Mouse (Mus musculus): ENCODE measurements at regions not wholly inside any gene's neighbourhood (a gene's known extent, or its start where the extent isn't known, plus 50 kb on each side); places are given as distances from the start of the nearest gene placed in this dataset.

GRCm38 (mm10) chr8:77979106-77979505, 234.0 kb upstream of the Ttc29 start:
- WGBS, result 66% methylated on average over 2 of the region's 2 CpGs
- ATAC-seq (replicated peaks; ENCODE audit: insufficient number of reproducible peaks, low FRiP score, low TSS enrichment, low read depth), result no peak

GRCm38 (mm10) chr8:77980701-77981100, 232.4 kb upstream of the Ttc29 start:
- H3K27me3 ChIP-seq (ENCODE audit: control insufficient read depth, insufficient read depth, low read length), result no peaks in the 10 kb centered on the region
- H3K4me3 ChIP-seq (ENCODE audit: low read depth, low read length), result no peak overlapping the region
- H3K9ac ChIP-seq (replicated peaks; ENCODE audit: low read length), result no peak overlapping the region
- no peak overlapping the region for H3K27ac ChIP-seq (replicated peaks; ENCODE audit: low read depth, low read length)
- no peaks in the 10 kb centered on the region for H3K9me3 ChIP-seq (replicated peaks; ENCODE audit: control insufficient read depth, low read length)
- ATAC-seq (replicated peaks; ENCODE audit: insufficient number of reproducible peaks, low FRiP score, low TSS enrichment, low read depth) (no peak), DNase-seq (ENCODE audit: low spot score) (no peak)
- 80% methylated on average over 3 of the region's 3 CpGs for WGBS
- H3K4me1 ChIP-seq (ENCODE audit: control insufficient read depth, insufficient read depth, low read length), result no peaks in the 10 kb centered on the region
- H3K36me3 ChIP-seq (replicated peaks; ENCODE audit: control insufficient read depth, insufficient read depth, low read depth, low read length), result no peaks in the 10 kb centered on the region
- no peak overlapping the region for H3K4me2 ChIP-seq (ENCODE audit: low read depth, low read length)

More at GRCm38 (mm10) chr8:77979106-77979505, 234.0 kb upstream of the Ttc29 start:
- Histone ChIP-seq H3K9ac (replicated peaks; ENCODE audit: low read length) (no peak overlapping the region), H3K9me3 (replicated peaks; ENCODE audit: control insufficient read depth, low read length) (no peaks in the 10 kb centered on the region), H3K27me3 (ENCODE audit: control insufficient read depth, insufficient read depth, low read length) (no peaks in the 10 kb centered on the region), H3K36me3 (replicated peaks; ENCODE audit: control insufficient read depth, insufficient read depth, low read depth, low read length) (no peaks in the 10 kb centered on the region), H3K4me2 (ENCODE audit: low read depth, low read length) (no peak overlapping the region), H3K4me1 (ENCODE audit: control insufficient read depth, insufficient read depth, low read length) (no peaks in the 10 kb centered on the region), H3K4me3 (ENCODE audit: low read depth, low read length) (no peak overlapping the region), H3K27ac (replicated peaks; ENCODE audit: low read depth, low read length) (no peak overlapping the region)
- no peak for DNase-seq (ENCODE audit: low spot score)

- WGBS, result 83% methylated on average over 3 of the region's 3 CpGs
Measured at GRCm38 (mm10) chr8:77982031-77982430, 231.1 kb upstream of the Ttc29 start.

GRCm38 (mm10) chr8:77983476-77983875, 229.6 kb upstream of the Ttc29 start:
- Histone ChIP-seq H3K9ac (replicated peaks; ENCODE audit: low read length) (no peak overlapping the region), H3K4me1 (ENCODE audit: control insufficient read depth, insufficient read depth, low read length) (no peaks in the 10 kb centered on the region), H3K27ac (replicated peaks; ENCODE audit: low read depth, low read length) (no peak overlapping the region), H3K36me3 (replicated peaks; ENCODE audit: control insufficient read depth, insufficient read depth, low read depth, low read length) (no peaks in the 10 kb centered on the region), H3K4me3 (ENCODE audit: low read depth, low read length) (no peak overlapping the region), H3K4me2 (ENCODE audit: low read depth, low read length) (no peak overlapping the region), H3K9me3 (replicated peaks; ENCODE audit: control insufficient read depth, low read length) (no peaks in the 10 kb centered on the region), H3K27me3 (ENCODE audit: control insufficient read depth, insufficient read depth, low read length) (no peaks in the 10 kb centered on the region)
- ATAC-seq (replicated peaks; ENCODE audit: insufficient number of reproducible peaks, low FRiP score, low TSS enrichment, low read depth) (no peak), DNase-seq (ENCODE audit: low spot score) (no peak)
- WGBS, result 71% methylated on average over 3 of the region's 3 CpGs

More at GRCm38 (mm10) chr8:77982031-77982430, 231.1 kb upstream of the Ttc29 start:
- Histone ChIP-seq H3K9ac (replicated peaks; ENCODE audit: low read length) (no peak overlapping the region), H3K36me3 (replicated peaks; ENCODE audit: control insufficient read depth, insufficient read depth, low read depth, low read length) (no peaks in the 10 kb centered on the region), H3K9me3 (replicated peaks; ENCODE audit: control insufficient read depth, low read length) (no peaks in the 10 kb centered on the region), H3K27ac (replicated peaks; ENCODE audit: low read depth, low read length) (no peak overlapping the region), H3K27me3 (ENCODE audit: control insufficient read depth, insufficient read depth, low read length) (no peaks in the 10 kb centered on the region), H3K4me2 (ENCODE audit: low read depth, low read length) (no peak overlapping the region), H3K4me1 (ENCODE audit: control insufficient read depth, insufficient read depth, low read length) (no peaks in the 10 kb centered on the region), H3K4me3 (ENCODE audit: low read depth, low read length) (no peak overlapping the region)
- ATAC-seq (replicated peaks; ENCODE audit: insufficient number of reproducible peaks, low FRiP score, low TSS enrichment, low read depth) (no peak), DNase-seq (ENCODE audit: low spot score) (no peak)

GRCm38 (mm10) chr8:77987237-77987636, 225.9 kb upstream of the Ttc29 start:
- Histone ChIP-seq H3K4me2 (ENCODE audit: low read depth, low read length) (no peak overlapping the region), H3K9me3 (replicated peaks; ENCODE audit: control insufficient read depth, low read length) (no peaks in the 10 kb centered on the region), H3K27me3 (ENCODE audit: control insufficient read depth, insufficient read depth, low read length) (no peaks in the 10 kb centered on the region), H3K36me3 (replicated peaks; ENCODE audit: control insufficient read depth, insufficient read depth, low read depth, low read length) (no peaks in the 10 kb centered on the region), H3K4me1 (ENCODE audit: control insufficient read depth, insufficient read depth, low read length) (no peaks in the 10 kb centered on the region), H3K9ac (replicated peaks; ENCODE audit: low read length) (no peak overlapping the region), H3K27ac (replicated peaks; ENCODE audit: low read depth, low read length) (no peak overlapping the region), H3K4me3 (ENCODE audit: low read depth, low read length) (no peak overlapping the region)
- ATAC-seq (replicated peaks; ENCODE audit: insufficient number of reproducible peaks, low FRiP score, low TSS enrichment, low read depth), result no peak
- no peak for DNase-seq (ENCODE audit: low spot score)

- ATAC-seq (replicated peaks; ENCODE audit: insufficient number of reproducible peaks, low FRiP score, low TSS enrichment, low read depth) (no peak), DNase-seq (ENCODE audit: low spot score) (no peak)
- no peaks in the 10 kb centered on the region for H3K27me3 ChIP-seq (ENCODE audit: control insufficient read depth, insufficient read depth, low read length)
- H3K4me2 ChIP-seq (ENCODE audit: low read depth, low read length), result no peak overlapping the region
- H3K36me3 ChIP-seq (replicated peaks; ENCODE audit: control insufficient read depth, insufficient read depth, low read depth, low read length), result no peaks in the 10 kb centered on the region
- no peak overlapping the region for H3K27ac ChIP-seq (replicated peaks; ENCODE audit: low read depth, low read length)
- H3K9me3 ChIP-seq (replicated peaks; ENCODE audit: control insufficient read depth, low read length), result no peaks in the 10 kb centered on the region
- no peak overlapping the region for H3K9ac ChIP-seq (replicated peaks; ENCODE audit: low read length)
- no peaks in the 10 kb centered on the region for H3K4me1 ChIP-seq (ENCODE audit: control insufficient read depth, insufficient read depth, low read length)
- 81% methylated on average over 8 of the region's 8 CpGs for WGBS
- no peak overlapping the region for H3K4me3 ChIP-seq (ENCODE audit: low read depth, low read length)
Measured at GRCm38 (mm10) chr8:77988291-77989056, 224.6 kb upstream of the Ttc29 start.

- Histone ChIP-seq H3K36me3 (replicated peaks; ENCODE audit: control insufficient read depth, insufficient read depth, low read depth, low read length) (no peaks in the 10 kb centered on the region), H3K9ac (replicated peaks; ENCODE audit: low read length) (no peak overlapping the region), H3K4me1 (ENCODE audit: control insufficient read depth, insufficient read depth, low read length) (no peaks in the 10 kb centered on the region), H3K27me3 (ENCODE audit: control insufficient read depth, insufficient read depth, low read length) (no peaks in the 10 kb centered on the region), H3K4me3 (ENCODE audit: low read depth, low read length) (no peak overlapping the region), H3K9me3 (replicated peaks; ENCODE audit: control insufficient read depth, low read length) (no peaks in the 10 kb centered on the region), H3K4me2 (ENCODE audit: low read depth, low read length) (no peak overlapping the region), H3K27ac (replicated peaks; ENCODE audit: low read depth, low read length) (no peak overlapping the region)
- no peak for ATAC-seq (replicated peaks; ENCODE audit: insufficient number of reproducible peaks, low FRiP score, low TSS enrichment, low read depth)
- DNase-seq (ENCODE audit: low spot score), result peak; percentile 30
- 21% methylated on average over 4 of the region's 4 CpGs for WGBS
Measured at GRCm38 (mm10) chr8:77991050-77991449, 222.0 kb upstream of the Ttc29 start.

GRCm38 (mm10) chr8:78000303-78000702, 212.8 kb upstream of the Ttc29 start:
- Histone ChIP-seq H3K36me3 (replicated peaks; ENCODE audit: control insufficient read depth, insufficient read depth, low read depth, low read length) (no peaks in the 10 kb centered on the region), H3K9me3 (replicated peaks; ENCODE audit: control insufficient read depth, low read length) (no peaks in the 10 kb centered on the region), H3K9ac (replicated peaks; ENCODE audit: low read length) (no peak overlapping the region), H3K27me3 (ENCODE audit: control insufficient read depth, insufficient read depth, low read length) (no peaks in the 10 kb centered on the region), H3K4me1 (ENCODE audit: control insufficient read depth, insufficient read depth, low read length) (no peaks in the 10 kb centered on the region; the same call in 1 of the 2 replicates), H3K4me3 (ENCODE audit: low read depth, low read length) (no peak overlapping the region), H3K27ac (replicated peaks; ENCODE audit: low read depth, low read length) (no peak overlapping the region), H3K4me2 (ENCODE audit: low read depth, low read length) (no peak overlapping the region)
- WGBS, result 88% methylated on average over 2 of the region's 3 CpGs
- no peak for DNase-seq (ENCODE audit: low spot score)
- no peak for ATAC-seq (replicated peaks; ENCODE audit: insufficient number of reproducible peaks, low FRiP score, low TSS enrichment, low read depth)
